Mouse (Mus musculus) heart, adult 2 months (tissue): ENCODE results near the gene 1700001J03Rik. TPM values are rescaled to one million over a fixed set of nuclear protein-coding genes. Genes with fewer than 3 reads are reported as not detected.
A peak's percentile ranks its signal among the peaks of the same experiment; 100 is the strongest.
"Not testable (repeated sequence)": the region's sequence is repeated elsewhere in the genome, so short reads cannot be mapped to it uniquely, and the experiment has no call there.

Source experiments
- DNase-seq, 2 experiments: peaks; one replicate each; pipeline ENCODE4 v3.0.0; 2021
- H3K27ac ChIP-seq: fragments of 200-600 bp; 2 replicates; pipeline ENCODE4 v1.8.1; 2022
- H3K27me3 ChIP-seq: fragments of 200-500 bp; 2 replicates; pipeline ENCODE4 v1.6.1; 2012; ENCODE audit warnings: mild to moderate bottlenecking, low read length, inconsistent platforms, mixed read lengths; ENCODE audit not compliant: control insufficient read depth, insufficient read depth
- H3K36me3 ChIP-seq: fragments of 200-500 bp; 2 replicates; pipeline ENCODE4 v1.6.1; 2012; ENCODE audit warnings: low read length, inconsistent platforms; ENCODE audit not compliant: control insufficient read depth, insufficient read depth
- H3K4me1 ChIP-seq: fragments of 200-500 bp; 2 replicates; pipeline ENCODE4 v1.6.1; 2011; ENCODE audit warnings: low read length; ENCODE audit not compliant: control insufficient read depth, insufficient read depth
- H3K4me3 ChIP-seq: fragments of 200-600 bp; 2 replicates; pipeline ENCODE4 v1.8.1; 2022
- H3K79me2 ChIP-seq: fragments of 200-500 bp; replicated peaks from 2 replicates; pipeline ENCODE4 v1.6.1; 2012; ENCODE audit warnings: mild to moderate bottlenecking, inconsistent platforms, low read length, moderate library complexity, mixed read lengths; ENCODE audit not compliant: control insufficient read depth, insufficient read depth
- H3K9ac ChIP-seq: fragments of 200-500 bp; 2 replicates; pipeline ENCODE4 v1.6.1; 2012; ENCODE audit warnings: low read depth, mild to moderate bottlenecking, control low read depth, inconsistent platforms, low read length, mixed read lengths
- CTCF ChIP-seq: fragments of 200-600 bp; IDR thresholded peaks from 2 replicates; pipeline ENCODE4 v1.8.1; 2022; ENCODE audit warnings: antibody characterized with exemption, mild to moderate bottlenecking, moderate library complexity
- EP300 ChIP-seq: fragments of 200-500 bp; IDR thresholded peaks from 2 replicates; pipeline ENCODE4 v1.6.1; 2011; ENCODE audit warnings: low read depth, low read length, control low read depth; ENCODE audit not compliant: insufficient read depth
- POLR2A ChIP-seq: fragments of 200-500 bp; IDR thresholded peaks from 2 replicates; pipeline ENCODE4 v1.6.1; 2011; ENCODE audit warnings: mild to moderate bottlenecking, low read depth, low read length, control low read depth; ENCODE audit not compliant: insufficient read depth
- WGBS: fragments of 180-500 bp; shearing (Covaris S2); methylation state at CpG from one replicate; pipeline ENCODE4 v1.1.7; 2018; 5-methylcytosine and 5-hydroxymethylcytosine counted together
- intact Hi-C: fragments of 180-260 bp; cut with DNase I; formaldehyde crosslinking; loops from one replicate; pipeline ENCODE4 v1.15.1; 2025
- long read RNA-seq: library from polyadenylated mRNA; stranded (forward); transcript quantifications from one replicate; pipeline ENCODE4 v2.0.0, GENCODE M21; 2021
- polyA plus RNA-seq: library from polyadenylated mRNA; depleted of rRNA; stranded (reverse); fragments of >200 nt; gene quantifications from 2 replicates; pipeline ENCODE4 v1.2.3, GENCODE M21; 2012; rRNA removed
- total RNA-seq, 2 experiments: library from RNA; stranded (reverse); gene quantifications; 2 replicates each; pipeline ENCODE4 v1.2.3; 2021

1700001J03Rik gene
- total RNA-seq (under 1 TPM in 1 of 2 experiments, not detected in 1; 0.55 TPM), polyA plus RNA-seq (0.68 and 0.88 TPM in 2 replicates)
- long read RNA-seq, result 0 reads

GRCm38 (mm10) chr5:146185204-146185603 lies at the start of gene 1700001J03Rik:
Gene 1700001J03Rik (minus strand): TSS chr5:146185304.
- not testable (repeated sequence) for H3K36me3 ChIP-seq, H3K27me3 ChIP-seq, H3K9ac ChIP-seq, DNase-seq, H3K4me1 ChIP-seq, H3K27ac ChIP-seq, H3K79me2 ChIP-seq, H3K4me3 ChIP-seq
- 70% methylated on average over 4 of the region's 4 CpGs for WGBS
- intact Hi-C loops, result loop anchor here (10.0 kb wide), 1 partner anchor 150 kb away; no protein-coding TSS in a partner anchor

GRCm38 (mm10) chr5:146234336-146234735 lies 49.2 kb upstream of the 1700001J03Rik start:
- H3K4me3 ChIP-seq, result no peak overlapping the region
- no peak overlapping the region for H3K9ac ChIP-seq
- H3K27ac ChIP-seq, result no peak overlapping the region
- no peak for TF ChIP-seq POLR2A
- no peak for TF ChIP-seq EP300
- TF ChIP-seq CTCF, result no peak
- DNase-seq, result no peak
- intact Hi-C loops, result loop anchor here (5.0 kb wide), 1 partner anchor 53 kb away; no protein-coding TSS in a partner anchor
- no peaks in the 10 kb centered on the region for H3K27me3 ChIP-seq
- WGBS, result 63% methylated on average over 1 of the region's 1 CpGs
- H3K4me1 ChIP-seq, result peaks cover 7% of the 10 kb centered on the region
- peaks cover 7% of the 10 kb centered on the region for H3K79me2 ChIP-seq
- peaks cover 12% of the 10 kb centered on the region for H3K36me3 ChIP-seq

GRCm38 (mm10) chr5:146232816-146233215 lies 47.7 kb upstream of the 1700001J03Rik start:
- Histone ChIP-seq H3K79me2 (peaks cover 7% of the 10 kb centered on the region), H3K4me1 (peaks cover 7% of the 10 kb centered on the region), H3K4me3 (peak overlapping the region; percentile 68), H3K27ac (no peak overlapping the region; the same call in 1 of the 2 replicates), H3K36me3 (peaks cover 12% of the 10 kb centered on the region), H3K9ac (no peak overlapping the region), H3K27me3 (no peaks in the 10 kb centered on the region)
- DNase-seq, result no peak
- WGBS, result 10% methylated on average over 11 of the region's 11 CpGs
- TF ChIP-seq CTCF (no peak), EP300 (no peak), POLR2A (no peak)
- intact Hi-C loops, result loop anchor here (5.0 kb wide), 1 partner anchor 54 kb away; no protein-coding TSS in a partner anchor

DNA sequence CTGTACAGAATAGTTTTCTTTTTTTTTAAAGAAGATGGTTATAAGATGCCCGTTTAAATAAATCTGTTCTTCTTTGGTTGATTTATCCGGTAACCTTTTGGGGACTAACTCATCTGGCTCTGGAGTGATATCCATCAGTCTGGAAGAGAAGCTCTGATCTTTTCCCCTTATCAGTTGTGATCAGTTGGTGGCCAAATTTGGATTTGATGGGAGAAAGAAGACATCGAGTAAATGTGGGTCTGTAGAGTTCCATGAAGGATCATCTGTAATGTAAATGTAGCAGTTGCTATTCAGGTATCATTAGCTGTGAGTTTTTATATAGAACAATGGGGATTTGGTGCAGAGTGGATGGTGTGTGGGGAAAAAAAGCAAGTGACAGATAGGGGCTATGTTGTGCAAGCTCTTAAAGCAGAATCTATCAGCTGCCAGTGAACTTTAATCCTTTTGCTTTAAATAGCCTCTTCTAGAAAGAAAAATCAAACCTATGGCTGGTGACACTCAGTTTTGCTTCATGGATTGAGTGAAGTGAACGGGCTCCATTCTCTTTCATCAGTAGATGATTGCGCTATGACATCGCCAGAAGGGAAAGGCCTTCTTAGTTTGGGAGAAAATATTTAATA lies 47.1 kb upstream of the 1700001J03Rik start:
- intact Hi-C loops, result loop anchor here (5.0 kb wide), 1 partner anchor 55 kb away; no protein-coding TSS in a partner anchor
- no peak for TF ChIP-seq CTCF
- TF ChIP-seq EP300, result no peak
- no peak for TF ChIP-seq POLR2A
- Histone ChIP-seq H3K4me1 (peaks cover 7% of the 10 kb centered on the region), H3K36me3 (peaks cover 12% of the 10 kb centered on the region), H3K9ac (peak overlapping the region; percentile 93; the same call in 1 of the 2 replicates), H3K27ac (peak overlapping the region; percentile 93), H3K79me2 (peaks cover 7% of the 10 kb centered on the region), H3K27me3 (no peaks in the 10 kb centered on the region), H3K4me3 (peak overlapping the region; percentile 68)
- 10% methylated on average over 6 of the region's 6 CpGs for WGBS
- DNase-seq, result no peak

GRCm38 (mm10) chr5:146231655-146231996 lies 46.5 kb upstream of the 1700001J03Rik start:
- peak overlapping the region; percentile 68 for H3K4me3 ChIP-seq
- WGBS, result under 1% methylated on average over 19 of the region's 19 CpGs
- peak overlapping the region; percentile 93 for H3K9ac ChIP-seq
- peak overlapping the region; percentile 93 for H3K27ac ChIP-seq
- no peaks in the 10 kb centered on the region for H3K27me3 ChIP-seq
- peaks cover 7% of the 10 kb centered on the region for H3K79me2 ChIP-seq
- no peak for TF ChIP-seq POLR2A
- no peak for TF ChIP-seq EP300
- TF ChIP-seq CTCF, result no peak
- DNase-seq, result no peak
- peaks cover 12% of the 10 kb centered on the region for H3K36me3 ChIP-seq
- peaks cover 7% of the 10 kb centered on the region for H3K4me1 ChIP-seq
- intact Hi-C loops, result loop anchor here (1.0 to 5.0 kb wide), 2 partner anchors 10 to 56 kb away; partner anchors contain the start of gene Rnf6

- no peaks in the 10 kb centered on the region for H3K27me3 ChIP-seq
- H3K36me3 ChIP-seq, result peaks cover 8% of the 10 kb centered on the region
- H3K79me2 ChIP-seq, result peaks cover 6% of the 10 kb centered on the region
- H3K9ac ChIP-seq, result peak within 1 kb of the TSS; percentile 93
- under 1% methylated on average over 95 of the region's 102 CpGs for WGBS
- intact Hi-C loops, result loop anchor here (1.0 to 5.0 kb wide), 2 partner anchors 10 to 56 kb away; partner anchors contain the start of gene Rnf6
- peak within 1 kb of the TSS; percentile 68 for H3K4me3 ChIP-seq
- DNase-seq, result peak; percentile 94 to 95
- peak within 1 kb of the TSS; percentile 93 for H3K27ac ChIP-seq
- peaks cover 6% of the 10 kb centered on the region for H3K4me1 ChIP-seq
- TF ChIP-seq EP300 (no peak), POLR2A (peak; percentile 89)
Measured at GRCm38 (mm10) chr5:146230864-146231654, 46.0 kb upstream of the 1700001J03Rik start, which contains the start of gene Cdk8. Gene Cdk8 (plus strand): TSS chr5:146231230.
